Mouse (Mus musculus) stomach, embryonic 15.5 days (tissue): ENCODE measurements around the gene D630039A03Rik. TPM values are rescaled to one million over a fixed set of nuclear protein-coding genes. Genes with fewer than 3 reads are reported as not detected.

ENCODE experiments used
- ATAC-seq: fragments of 200-750 bp; cut with Nextera tagmentation; 2 replicates; pipeline ENCODE4 v1.8.0; 2017; ENCODE audit warnings: low read depth, moderate number of reproducible peaks, moderate TSS enrichment; ENCODE audit not compliant: insufficient read depth, low FRiP score
- H3K27ac ChIP-seq: fragments of 300-500 bp; sonication (generic); 2 replicates; pipeline ENCODE4 v1.5.1; 2015; ENCODE audit warnings: mild to moderate bottlenecking, inconsistent platforms
- H3K27me3 ChIP-seq: fragments of 300-500 bp; sonication (generic); replicated peaks from 2 replicates; pipeline ENCODE4 v1.6.1; 2015; ENCODE audit warnings: inconsistent platforms
- H3K36me3 ChIP-seq: fragments of 300-500 bp; sonication (generic); 2 replicates; pipeline ENCODE4 v1.6.1; 2015; ENCODE audit warnings: inconsistent platforms
- H3K4me1 ChIP-seq: fragments of 300-500 bp; sonication (generic); 2 replicates; pipeline ENCODE4 v1.6.1; 2015; ENCODE audit warnings: inconsistent platforms
- H3K4me2 ChIP-seq: fragments of 300-500 bp; sonication (generic); 2 replicates; pipeline ENCODE4 v1.6.1; 2015; ENCODE audit warnings: mild to moderate bottlenecking, inconsistent platforms
- H3K4me3 ChIP-seq: fragments of 300-500 bp; sonication (generic); replicated peaks from 2 replicates; pipeline ENCODE4 v1.5.1; 2015; ENCODE audit warnings: inconsistent platforms
- H3K9ac ChIP-seq: fragments of 300-500 bp; sonication (generic); 2 replicates; pipeline ENCODE4 v1.6.1; 2015; ENCODE audit warnings: inconsistent platforms
- H3K9me3 ChIP-seq: fragments of 300-500 bp; sonication (generic); 2 replicates; pipeline ENCODE4 v1.6.1; 2016; ENCODE audit warnings: inconsistent platforms
- WGBS: fragments of 180-500 bp; shearing (Covaris S2); methylation state at CpG from one replicate; pipeline ENCODE4 v1.1.7; 2015; 5-methylcytosine and 5-hydroxymethylcytosine counted together
- polyA plus RNA-seq: library from polyadenylated mRNA; unstranded; fragments of >200 nt; fragmentation: Nextera tagmentation; extraction: Ambion mirVana; gene quantifications from 2 replicates; pipeline ENCODE4 v1.2.1, GENCODE M21; 2015

Gene D630039A03Rik
- polyA plus RNA-seq, 1 experiment from 2014 or later = 10.4 TPM

GRCm38 (mm10) chr4:57884511-57884910, 31.6 kb downstream of the D630039A03Rik start:
- H3K4me3 ChIP-seq = no peak overlapping the region
- 0 out of 2 replicates have a peak, but pooled peaks have one; percentile 14 for ATAC-seq
- H3K36me3 ChIP-seq = no peaks in the 10 kb centered on the region
- H3K4me1 ChIP-seq = 0 out of 2 replicates have a peak, but pooled peaks cover 3% of the 10 kb centered on the region
- H3K9me3 ChIP-seq = no peaks in the 10 kb centered on the region
- H3K27ac ChIP-seq = no peak overlapping the region
- no peak overlapping the region for H3K4me2 ChIP-seq
- no peak overlapping the region for H3K9ac ChIP-seq
- no peaks in the 10 kb centered on the region for H3K27me3 ChIP-seq
- 75% methylated on average over 3 of the region's 3 CpGs for WGBS

GRCm38 (mm10) chr4:57883520-57884421, 32.3 kb downstream of the D630039A03Rik start:
- H3K36me3 ChIP-seq = no peaks in the 10 kb centered on the region
- ATAC-seq = peak; percentile 39; the same call in 1 of the 2 replicates
- H3K27ac ChIP-seq = no peak overlapping the region
- no peak overlapping the region for H3K4me2 ChIP-seq
- no peak overlapping the region for H3K4me3 ChIP-seq
- 0 out of 2 replicates have a peak, but pooled peaks cover 3% of the 10 kb centered on the region for H3K4me1 ChIP-seq
- WGBS = 59% methylated on average over 7 of the region's 7 CpGs
- no peaks in the 10 kb centered on the region for H3K27me3 ChIP-seq
- H3K9ac ChIP-seq = no peak overlapping the region
- H3K9me3 ChIP-seq = no peaks in the 10 kb centered on the region

GRCm38 (mm10) chr4:57879804-57880357, 36.2 kb downstream of the D630039A03Rik start:
- no peaks in the 10 kb centered on the region for H3K27me3 ChIP-seq
- 15% methylated on average over 6 of the region's 6 CpGs for WGBS
- H3K4me1 ChIP-seq = no peaks in the 10 kb centered on the region
- no peaks in the 10 kb centered on the region for H3K9me3 ChIP-seq
- no peak overlapping the region for H3K4me2 ChIP-seq
- H3K27ac ChIP-seq = no peak overlapping the region
- H3K4me3 ChIP-seq = no peak overlapping the region
- H3K36me3 ChIP-seq = no peaks in the 10 kb centered on the region
- no peak for ATAC-seq
- H3K9ac ChIP-seq = no peak overlapping the region

GRCm38 (mm10) chr4:57879137-57879536, 37.0 kb downstream of the D630039A03Rik start:
- H3K27me3 ChIP-seq = no peaks in the 10 kb centered on the region
- no peaks in the 10 kb centered on the region for H3K9me3 ChIP-seq
- ATAC-seq = no peak
- H3K9ac ChIP-seq = no peak overlapping the region
- H3K27ac ChIP-seq = no peak overlapping the region
- H3K4me1 ChIP-seq = no peaks in the 10 kb centered on the region
- H3K4me3 ChIP-seq = no peak overlapping the region
- no peaks in the 10 kb centered on the region for H3K36me3 ChIP-seq
- H3K4me2 ChIP-seq = no peak overlapping the region
- WGBS = 88% methylated on average over 5 of the region's 5 CpGs

GRCm38 (mm10) chr4:57867454-57867853, 48.6 kb downstream of the D630039A03Rik start:
- Histone ChIP-seq H3K9me3 (no peaks in the 10 kb centered on the region), H3K27me3 (no peaks in the 10 kb centered on the region), H3K9ac (no peak overlapping the region), H3K27ac (no peak overlapping the region), H3K36me3 (no peaks in the 10 kb centered on the region), H3K4me2 (no peak overlapping the region), H3K4me3 (no peak overlapping the region), H3K4me1 (no peaks in the 10 kb centered on the region)
- 65% methylated on average over 10 of the region's 10 CpGs for WGBS
- no peak for ATAC-seq

- Histone ChIP-seq H3K9me3 (no peaks in the 10 kb centered on the region), H3K27me3 (no peaks in the 10 kb centered on the region), H3K36me3 (no peaks in the 10 kb centered on the region), H3K4me2 (no peak overlapping the region), H3K4me3 (no peak overlapping the region), H3K4me1 (no peaks in the 10 kb centered on the region), H3K9ac (no peak overlapping the region), H3K27ac (no peak overlapping the region)
- 65% methylated on average over 9 of the region's 9 CpGs for WGBS
- no peak for ATAC-seq
Measured at GRCm38 (mm10) chr4:57866990-57867389, 49.1 kb downstream of the D630039A03Rik start.

GRCm38 (mm10) chr4:57866088-57866487, 50.0 kb downstream of the D630039A03Rik start:
- H3K36me3 ChIP-seq = no peaks in the 10 kb centered on the region
- H3K9me3 ChIP-seq = no peaks in the 10 kb centered on the region
- ATAC-seq = no peak
- H3K9ac ChIP-seq = no peak overlapping the region
- H3K4me1 ChIP-seq = no peaks in the 10 kb centered on the region; the same call in 1 of the 2 replicates
- H3K27ac ChIP-seq = no peak overlapping the region; the same call in 1 of the 2 replicates
- no peaks in the 10 kb centered on the region for H3K27me3 ChIP-seq
- no peak overlapping the region for H3K4me3 ChIP-seq
- H3K4me2 ChIP-seq = no peak overlapping the region
- 36% methylated on average over 2 of the region's 2 CpGs for WGBS

- H3K4me1 ChIP-seq = no peaks in the 10 kb centered on the region; the same call in 1 of the 2 replicates
- H3K27me3 ChIP-seq = no peaks in the 10 kb centered on the region
- peak overlapping the region; percentile 17; the same call in 1 of the 2 replicates for H3K27ac ChIP-seq
- no peak overlapping the region for H3K9ac ChIP-seq
- ATAC-seq = no peak
- WGBS = 57% methylated on average over 9 of the region's 9 CpGs
- H3K9me3 ChIP-seq = no peaks in the 10 kb centered on the region
- H3K4me2 ChIP-seq = no peak overlapping the region
- H3K4me3 ChIP-seq = no peak overlapping the region
- peaks cover 2% of the 10 kb centered on the region; the same call in 1 of the 2 replicates for H3K36me3 ChIP-seq
Measured at GRCm38 (mm10) chr4:57862269-57862986, 53.7 kb downstream of the D630039A03Rik start.

- Histone ChIP-seq H3K4me2 (no peak overlapping the region), H3K4me3 (no peak overlapping the region), H3K9me3 (no peaks in the 10 kb centered on the region), H3K9ac (no peak overlapping the region), H3K27me3 (no peaks in the 10 kb centered on the region), H3K4me1 (no peaks in the 10 kb centered on the region; the same call in 1 of the 2 replicates), H3K36me3 (peaks cover 6% of the 10 kb centered on the region), H3K27ac (peak overlapping the region; percentile 17; the same call in 1 of the 2 replicates)
- 51% methylated on average over 8 of the region's 8 CpGs for WGBS
- ATAC-seq = no peak
Measured at GRCm38 (mm10) chr4:57861856-57862255, 54.2 kb downstream of the D630039A03Rik start.

- Histone ChIP-seq H3K9me3 (no peaks in the 10 kb centered on the region), H3K9ac (no peak overlapping the region), H3K27ac (no peak overlapping the region), H3K27me3 (no peaks in the 10 kb centered on the region), H3K4me2 (no peak overlapping the region), H3K4me3 (no peak overlapping the region), H3K4me1 (no peaks in the 10 kb centered on the region; the same call in 1 of the 2 replicates), H3K36me3 (peaks cover 13% of the 10 kb centered on the region)
- no peak for ATAC-seq
- WGBS = 68% methylated on average over 6 of the region's 6 CpGs
Measured at GRCm38 (mm10) chr4:57861166-57861565, 54.9 kb downstream of the D630039A03Rik start.

GRCm38 (mm10) chr4:57860204-57860611, 55.9 kb downstream of the D630039A03Rik start:
- Histone ChIP-seq H3K27ac (no peak overlapping the region), H3K4me1 (no peaks in the 10 kb centered on the region; the same call in 1 of the 2 replicates), H3K27me3 (no peaks in the 10 kb centered on the region), H3K4me2 (no peak overlapping the region), H3K36me3 (peaks cover 22% of the 10 kb centered on the region), H3K4me3 (no peak overlapping the region), H3K9me3 (no peaks in the 10 kb centered on the region), H3K9ac (no peak overlapping the region)
- no peak for ATAC-seq
- 65% methylated on average over 6 of the region's 6 CpGs for WGBS
